Mouse (Mus musculus) stomach, postnatal 0 days (tissue): ENCODE measurements around the gene Mogat2.

Experiments used
- CTCF ChIP-seq: IDR thresholded peaks from 2 replicates; pipeline ENCODE4 v1.5.1; 2016; ENCODE audit warnings: antibody characterized with exemption, low read depth, mild to moderate bottlenecking, moderate library complexity
- EP300 ChIP-seq: optimal IDR thresholded peaks from 2 replicates; pipeline ENCODE3; 2016; ENCODE audit warnings: antibody characterized with exemption

- no peak for TF ChIP-seq CTCF
- TF ChIP-seq EP300, result no peak
These were observed 48.9 kb upstream of the Mogat2 start for GRCm38 (mm10) chr7:99287287-99287686.
